Mouse (Mus musculus) liver, adult 2 months (tissue): Measurements from ENCODE around the gene Sh2d1b1.

Experiments used
- CTCF ChIP-seq: fragments of 200-500 bp; IDR thresholded peaks from 2 replicates; pipeline ENCODE4 v1.5.1; 2011; ENCODE audit warnings: low read depth, low read length, control low read depth
- POLR2A ChIP-seq: fragments of 200-500 bp; IDR thresholded peaks from 2 replicates; pipeline ENCODE4 v1.6.1; 2011; ENCODE audit warnings: low read length, control low read depth; ENCODE audit not compliant: insufficient read depth; ENCODE audit errors: extremely low read depth

DNA sequence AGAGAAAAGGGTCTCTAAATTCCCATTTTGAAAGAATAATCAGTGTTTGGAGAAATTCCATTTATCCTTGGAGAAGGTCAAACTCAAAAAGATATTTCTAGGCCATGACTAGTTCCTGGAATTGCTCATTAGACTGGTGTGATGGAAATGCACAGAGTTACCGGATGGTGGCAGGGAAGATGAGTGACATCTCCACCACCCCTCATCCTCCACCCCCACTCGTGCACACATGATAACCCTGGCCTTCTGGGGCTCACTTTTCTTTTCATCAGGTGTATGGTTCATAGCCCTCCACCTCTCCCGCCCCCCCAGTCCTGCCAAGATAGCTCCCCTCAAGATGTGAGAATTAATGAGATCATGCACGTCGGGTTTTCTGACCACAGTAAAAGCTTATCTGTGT lies 16.1 kb downstream of the Sh2d1b1 start:
- TF ChIP-seq POLR2A: no peak
- TF ChIP-seq CTCF: no peak
